Mouse (Mus musculus): ENCODE data around the gene Gmfg. TPM values are rescaled to one million over a fixed set of nuclear protein-coding genes. Genes with fewer than 3 reads are reported as not detected.

Gene Gmfg
- polyA plus RNA-seq, 1 experiment from 2014 or later, result 8.3 TPM

GRCm38 (mm10) chr7:28477363-28477762 lies 40.1 kb downstream of the Gmfg start:
- ATAC-seq (replicated peaks; ENCODE audit: insufficient number of reproducible peaks, low FRiP score, low TSS enrichment, low read depth) (no peak), DNase-seq (ENCODE audit: low spot score) (no peak)
- Histone ChIP-seq H3K4me1 (ENCODE audit: control insufficient read depth, insufficient read depth, low read length) (no peaks in the 10 kb centered on the region), H3K36me3 (replicated peaks; ENCODE audit: control insufficient read depth, insufficient read depth, low read depth, low read length) (no peaks in the 10 kb centered on the region), H3K4me3 (ENCODE audit: low read depth, low read length) (no peak overlapping the region), H3K4me2 (ENCODE audit: low read depth, low read length) (no peak overlapping the region), H3K9ac (replicated peaks; ENCODE audit: low read length) (no peak overlapping the region), H3K27ac (replicated peaks; ENCODE audit: low read depth, low read length) (no peak overlapping the region), H3K9me3 (replicated peaks; ENCODE audit: control insufficient read depth, low read length) (no peaks in the 10 kb centered on the region), H3K27me3 (ENCODE audit: control insufficient read depth, insufficient read depth, low read length) (no peaks in the 10 kb centered on the region)
- WGBS, result 74% methylated on average over 5 of the region's 5 CpGs

GRCm38 (mm10) chr7:28478854-28479253 lies 41.6 kb downstream of the Gmfg start:
- Histone ChIP-seq H3K9me3 (replicated peaks; ENCODE audit: control insufficient read depth, low read length) (no peaks in the 10 kb centered on the region), H3K4me1 (ENCODE audit: control insufficient read depth, insufficient read depth, low read length) (no peaks in the 10 kb centered on the region), H3K36me3 (replicated peaks; ENCODE audit: control insufficient read depth, insufficient read depth, low read depth, low read length) (no peaks in the 10 kb centered on the region), H3K4me2 (ENCODE audit: low read depth, low read length) (no peak overlapping the region), H3K9ac (replicated peaks; ENCODE audit: low read length) (no peak overlapping the region), H3K27ac (replicated peaks; ENCODE audit: low read depth, low read length) (no peak overlapping the region), H3K27me3 (ENCODE audit: control insufficient read depth, insufficient read depth, low read length) (no peaks in the 10 kb centered on the region), H3K4me3 (ENCODE audit: low read depth, low read length) (no peak overlapping the region)
- DNase-seq (ENCODE audit: low spot score) (peak; percentile 47), ATAC-seq (replicated peaks; ENCODE audit: insufficient number of reproducible peaks, low FRiP score, low TSS enrichment, low read depth) (no peak)
- 4% methylated on average over 8 of the region's 8 CpGs for WGBS

GRCm38 (mm10) chr7:28482854-28483253 lies 45.6 kb downstream of the Gmfg start:
- no peak for ATAC-seq (replicated peaks; ENCODE audit: insufficient number of reproducible peaks, low FRiP score, low TSS enrichment, low read depth)
- H3K4me1 ChIP-seq (ENCODE audit: control insufficient read depth, insufficient read depth, low read length), result peaks cover under 1% of the 10 kb centered on the region
- no peak overlapping the region for H3K4me3 ChIP-seq (ENCODE audit: low read depth, low read length)
- H3K36me3 ChIP-seq (replicated peaks; ENCODE audit: control insufficient read depth, insufficient read depth, low read depth, low read length), result no peaks in the 10 kb centered on the region
- H3K9me3 ChIP-seq (replicated peaks; ENCODE audit: control insufficient read depth, low read length), result no peaks in the 10 kb centered on the region
- no peak overlapping the region for H3K27ac ChIP-seq (replicated peaks; ENCODE audit: low read depth, low read length)
- H3K9ac ChIP-seq (replicated peaks; ENCODE audit: low read length), result no peak overlapping the region
- 80% methylated on average over 11 of the region's 11 CpGs for WGBS
- H3K27me3 ChIP-seq (ENCODE audit: control insufficient read depth, insufficient read depth, low read length), result no peaks in the 10 kb centered on the region
- no peak overlapping the region for H3K4me2 ChIP-seq (ENCODE audit: low read depth, low read length)
- no peak for DNase-seq (ENCODE audit: low spot score)

- Histone ChIP-seq H3K9me3 (replicated peaks; ENCODE audit: control insufficient read depth, low read length) (no peaks in the 10 kb centered on the region), H3K27ac (replicated peaks; ENCODE audit: low read depth, low read length) (no peak overlapping the region), H3K4me3 (ENCODE audit: low read depth, low read length) (no peak overlapping the region), H3K4me1 (ENCODE audit: control insufficient read depth, insufficient read depth, low read length) (peaks cover 3% of the 10 kb centered on the region), H3K36me3 (replicated peaks; ENCODE audit: control insufficient read depth, insufficient read depth, low read depth, low read length) (no peaks in the 10 kb centered on the region), H3K27me3 (ENCODE audit: control insufficient read depth, insufficient read depth, low read length) (no peaks in the 10 kb centered on the region), H3K4me2 (ENCODE audit: low read depth, low read length) (no peak overlapping the region), H3K9ac (replicated peaks; ENCODE audit: low read length) (no peak overlapping the region)
- WGBS, result 32% methylated on average over 4 of the region's 4 CpGs
- DNase-seq (ENCODE audit: low spot score), result no peak
- no peak for ATAC-seq (replicated peaks; ENCODE audit: insufficient number of reproducible peaks, low FRiP score, low TSS enrichment, low read depth)
These were observed 46.9 kb downstream of the Gmfg start for GRCm38 (mm10) chr7:28484192-28484591.

GRCm38 (mm10) chr7:28488030-28488491 lies 50.8 kb downstream of the Gmfg start:
- Histone ChIP-seq H3K4me2 (ENCODE audit: low read depth, low read length) (peak overlapping the region; percentile 33), H3K36me3 (replicated peaks; ENCODE audit: control insufficient read depth, insufficient read depth, low read depth, low read length) (no peaks in the 10 kb centered on the region), H3K4me1 (ENCODE audit: control insufficient read depth, insufficient read depth, low read length) (peaks cover 3% of the 10 kb centered on the region), H3K9me3 (replicated peaks; ENCODE audit: control insufficient read depth, low read length) (no peaks in the 10 kb centered on the region), H3K9ac (replicated peaks; ENCODE audit: low read length) (0 out of 2 replicates have a peak overlapping the region, but pooled peaks have one; percentile 19), H3K27me3 (ENCODE audit: control insufficient read depth, insufficient read depth, low read length) (no peaks in the 10 kb centered on the region), H3K4me3 (ENCODE audit: low read depth, low read length) (0 out of 2 replicates have a peak overlapping the region, but pooled peaks have one; percentile 17), H3K27ac (replicated peaks; ENCODE audit: low read depth, low read length) (no peak overlapping the region)
- ATAC-seq (replicated peaks; ENCODE audit: insufficient number of reproducible peaks, low FRiP score, low TSS enrichment, low read depth) (no peak), DNase-seq (ENCODE audit: low spot score) (peak; percentile 58)
- 3% methylated on average over 16 of the region's 16 CpGs for WGBS

GRCm38 (mm10) chr7:28490410-28490809 lies 53.2 kb downstream of the Gmfg start:
- H3K27ac ChIP-seq (replicated peaks; ENCODE audit: low read depth, low read length), result no peak overlapping the region
- no peak for ATAC-seq (replicated peaks; ENCODE audit: insufficient number of reproducible peaks, low FRiP score, low TSS enrichment, low read depth)
- H3K4me2 ChIP-seq (ENCODE audit: low read depth, low read length), result no peak overlapping the region
- H3K4me3 ChIP-seq (ENCODE audit: low read depth, low read length), result no peak overlapping the region
- DNase-seq (ENCODE audit: low spot score), result peak; percentile 70
- no peaks in the 10 kb centered on the region for H3K9me3 ChIP-seq (replicated peaks; ENCODE audit: control insufficient read depth, low read length)
- H3K9ac ChIP-seq (replicated peaks; ENCODE audit: low read length), result no peak overlapping the region
- peaks cover 3% of the 10 kb centered on the region for H3K4me1 ChIP-seq (ENCODE audit: control insufficient read depth, insufficient read depth, low read length)
- no peaks in the 10 kb centered on the region for H3K27me3 ChIP-seq (ENCODE audit: control insufficient read depth, insufficient read depth, low read length)
- H3K36me3 ChIP-seq (replicated peaks; ENCODE audit: control insufficient read depth, insufficient read depth, low read depth, low read length), result no peaks in the 10 kb centered on the region
- WGBS, result 2% methylated on average over 10 of the region's 10 CpGs

GRCm38 (mm10) chr7:28490903-28491302 lies 53.7 kb downstream of the Gmfg start:
- H3K4me3 ChIP-seq (ENCODE audit: low read depth, low read length), result no peak overlapping the region
- DNase-seq (ENCODE audit: low spot score) (no peak), ATAC-seq (replicated peaks; ENCODE audit: insufficient number of reproducible peaks, low FRiP score, low TSS enrichment, low read depth) (no peak; the same call in 1 of the 2 replicates)
- 28% methylated on average over 13 of the region's 14 CpGs for WGBS
- H3K9me3 ChIP-seq (replicated peaks; ENCODE audit: control insufficient read depth, low read length), result no peaks in the 10 kb centered on the region
- H3K36me3 ChIP-seq (replicated peaks; ENCODE audit: control insufficient read depth, insufficient read depth, low read depth, low read length), result no peaks in the 10 kb centered on the region
- H3K4me2 ChIP-seq (ENCODE audit: low read depth, low read length), result 0 out of 2 replicates have a peak overlapping the region, but pooled peaks have one; percentile 13
- peaks cover 3% of the 10 kb centered on the region for H3K4me1 ChIP-seq (ENCODE audit: control insufficient read depth, insufficient read depth, low read length)
- no peaks in the 10 kb centered on the region for H3K27me3 ChIP-seq (ENCODE audit: control insufficient read depth, insufficient read depth, low read length)
- no peak overlapping the region for H3K9ac ChIP-seq (replicated peaks; ENCODE audit: low read length)
- no peak overlapping the region for H3K27ac ChIP-seq (replicated peaks; ENCODE audit: low read depth, low read length)

GRCm38 (mm10) chr7:28492310-28492709 lies 55.1 kb downstream of the Gmfg start:
- DNase-seq (ENCODE audit: low spot score), result no peak
- H3K9ac ChIP-seq (replicated peaks; ENCODE audit: low read length), result no peak overlapping the region
- ATAC-seq (replicated peaks; ENCODE audit: insufficient number of reproducible peaks, low FRiP score, low TSS enrichment, low read depth), result no peak

More at GRCm38 (mm10) chr7:28492310-28492709, 55.1 kb downstream of the Gmfg start:
- no peak overlapping the region for H3K27ac ChIP-seq (replicated peaks; ENCODE audit: low read depth, low read length)
- no peak overlapping the region for H3K4me2 ChIP-seq (ENCODE audit: low read depth, low read length)
- no peak overlapping the region for H3K4me3 ChIP-seq (ENCODE audit: low read depth, low read length)
- H3K4me1 ChIP-seq (ENCODE audit: control insufficient read depth, insufficient read depth, low read length), result peaks cover 3% of the 10 kb centered on the region
- no peaks in the 10 kb centered on the region for H3K9me3 ChIP-seq (replicated peaks; ENCODE audit: control insufficient read depth, low read length)
- no peaks in the 10 kb centered on the region for H3K36me3 ChIP-seq (replicated peaks; ENCODE audit: control insufficient read depth, insufficient read depth, low read depth, low read length)
- 74% methylated on average over 8 of the region's 8 CpGs for WGBS
- no peaks in the 10 kb centered on the region for H3K27me3 ChIP-seq (ENCODE audit: control insufficient read depth, insufficient read depth, low read length)

All from embryonic facial prominence, embryonic 11.5 days (tissue).